Mouse (Mus musculus) brain, adult 2 months (tissue): ENCODE data around the gene Camta1.

Source experiments
- DNase-seq: peaks from one replicate; pipeline ENCODE4 v3.0.0; 2011; ENCODE audit warnings: low read depth, low spot score

Camta1 gene

DNA sequence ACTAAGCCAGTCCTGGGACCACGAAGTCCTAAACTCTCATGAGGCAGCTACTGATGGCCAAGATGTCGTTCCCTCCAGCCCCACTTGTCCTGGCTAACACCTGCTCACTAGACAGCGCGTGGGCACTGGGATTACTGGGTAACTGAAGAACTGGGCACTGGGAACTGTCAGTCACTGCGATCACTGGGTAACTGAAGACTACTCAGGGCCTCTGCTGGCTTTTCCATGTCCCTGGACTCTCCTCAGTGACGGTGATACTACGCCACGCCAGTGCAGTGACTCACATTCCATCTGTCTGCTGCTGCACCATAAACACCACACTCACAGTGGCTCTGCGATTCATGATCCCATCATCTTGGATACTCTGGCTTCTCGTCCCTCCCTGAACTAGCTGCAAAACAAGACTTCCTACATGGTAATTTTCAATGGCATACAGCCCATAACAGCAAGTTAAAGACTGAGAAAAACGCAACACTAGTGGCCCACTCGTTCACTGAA is 81.7 kb downstream of the Camta1 start:
- DNase-seq, result peak; percentile 64

DNA sequence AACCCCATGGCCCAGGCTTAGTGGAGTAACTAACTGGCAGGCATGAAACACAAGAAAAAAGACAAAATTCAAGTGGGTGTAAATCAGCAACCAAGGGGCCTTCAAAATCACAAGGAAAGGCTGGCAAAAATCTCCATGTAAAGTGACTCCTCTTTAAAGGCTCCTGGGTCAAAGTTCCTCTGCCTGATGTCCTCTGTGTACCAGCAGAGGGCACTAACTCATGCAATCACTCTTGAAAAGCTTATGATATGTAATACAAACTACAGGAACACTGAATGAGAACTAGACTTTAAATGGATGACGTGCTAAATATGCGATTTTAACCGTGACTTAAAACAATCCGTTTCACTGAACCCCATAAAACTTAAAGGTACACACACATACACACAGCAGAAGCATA is 83.2 kb downstream of the Camta1 start:
- DNase-seq, result peak; percentile 55

DNA sequence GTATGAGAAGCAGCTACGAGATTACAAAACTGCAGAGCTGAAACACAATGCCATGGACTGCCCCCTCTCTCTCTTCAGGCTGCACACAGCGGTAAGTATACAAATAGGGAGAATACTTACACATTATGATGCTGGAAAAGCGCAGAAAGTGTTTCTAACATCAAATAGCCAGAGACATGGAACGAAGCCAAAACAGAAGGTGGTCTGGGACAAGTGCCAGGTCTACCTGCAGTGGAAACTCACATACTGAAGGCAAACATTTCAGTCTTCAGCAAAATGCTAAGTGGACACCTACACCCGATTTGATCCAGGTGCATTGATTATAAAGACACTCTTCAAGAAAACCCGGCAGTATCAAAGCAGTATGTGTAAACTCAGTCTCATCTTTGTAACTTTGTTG is 84.2 kb downstream of the Camta1 start:
- DNase-seq, result no peak

DNA sequence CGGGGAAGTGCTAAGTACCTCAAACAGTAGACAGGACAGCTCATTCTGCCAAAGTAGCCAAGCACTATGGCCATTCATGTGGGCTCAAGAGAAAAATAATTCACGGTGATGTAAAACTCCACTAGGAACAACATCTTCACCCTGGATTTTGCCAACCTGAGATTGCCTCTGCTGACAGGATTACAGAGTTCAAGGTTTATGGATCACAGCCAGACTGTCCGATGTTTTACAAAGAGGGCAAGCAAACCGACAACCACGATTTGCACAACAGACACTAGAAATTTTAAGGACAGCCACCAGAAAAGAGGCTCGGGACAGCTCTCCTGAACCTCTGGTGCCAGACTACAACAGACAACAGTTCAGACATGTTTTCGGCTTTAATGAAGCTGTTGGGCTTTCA is 86.2 kb downstream of the Camta1 start:
- DNase-seq, result no peak

DNA sequence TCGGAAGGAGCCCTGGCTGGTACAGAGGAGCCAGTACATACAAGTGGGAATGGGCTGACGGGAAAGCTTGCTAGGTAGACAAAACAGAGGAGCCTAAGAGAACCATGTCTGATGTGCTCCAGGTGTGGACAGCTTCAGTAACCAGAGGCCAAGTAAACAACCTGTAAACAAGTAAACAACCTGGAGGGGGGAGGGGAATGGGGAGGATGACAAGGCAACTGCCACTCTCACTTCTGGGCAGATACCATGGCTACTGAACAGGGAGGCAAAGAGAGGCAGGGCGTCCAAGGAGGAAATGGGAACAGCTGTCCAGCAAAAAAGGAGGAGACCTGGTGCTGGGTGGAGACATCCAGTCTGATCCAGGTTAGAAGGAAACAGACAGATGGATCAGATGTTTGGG is 88.0 kb downstream of the Camta1 start:
- DNase-seq, result no peak

DNA sequence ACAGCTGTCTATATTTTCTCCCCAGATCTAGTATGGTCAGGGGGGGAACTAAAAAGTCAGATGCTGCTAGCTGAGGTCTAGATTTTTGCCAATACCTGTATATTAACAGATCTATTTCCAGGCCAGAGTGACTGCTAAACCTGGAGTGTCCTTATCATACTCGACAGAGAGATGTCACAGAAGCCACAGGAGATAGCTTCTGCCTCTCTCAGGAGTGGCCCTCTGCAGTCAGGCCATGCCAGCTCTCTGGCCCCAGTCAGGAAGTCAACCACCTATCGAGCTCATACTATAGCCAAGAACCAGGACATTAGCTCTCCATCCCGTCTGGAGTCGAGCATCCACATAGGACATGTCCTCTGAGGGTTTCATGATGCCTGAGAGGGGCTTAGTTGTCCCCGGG is 88.7 kb downstream of the Camta1 start:
- no peak for DNase-seq

DNA sequence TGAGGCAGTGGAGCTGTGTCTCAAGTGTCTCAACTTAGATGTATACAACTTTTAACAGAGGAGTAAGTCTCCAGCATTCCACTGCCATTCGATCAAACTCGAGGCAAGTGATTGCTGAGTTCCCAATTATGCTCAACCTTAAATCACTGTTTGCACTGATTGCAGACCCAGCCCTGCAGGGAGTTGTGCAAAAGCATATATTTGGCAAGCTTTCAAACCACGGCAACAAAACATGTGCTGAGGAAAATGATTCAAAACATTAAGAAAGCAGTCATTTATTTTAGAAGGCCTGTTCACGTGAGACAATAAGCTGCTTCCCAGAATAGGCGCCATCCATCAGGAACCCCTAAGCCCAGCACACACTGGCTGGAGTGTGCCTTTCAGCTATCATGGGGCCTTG is 91.0 kb downstream of the Camta1 start:
- DNase-seq, result no peak

DNA sequence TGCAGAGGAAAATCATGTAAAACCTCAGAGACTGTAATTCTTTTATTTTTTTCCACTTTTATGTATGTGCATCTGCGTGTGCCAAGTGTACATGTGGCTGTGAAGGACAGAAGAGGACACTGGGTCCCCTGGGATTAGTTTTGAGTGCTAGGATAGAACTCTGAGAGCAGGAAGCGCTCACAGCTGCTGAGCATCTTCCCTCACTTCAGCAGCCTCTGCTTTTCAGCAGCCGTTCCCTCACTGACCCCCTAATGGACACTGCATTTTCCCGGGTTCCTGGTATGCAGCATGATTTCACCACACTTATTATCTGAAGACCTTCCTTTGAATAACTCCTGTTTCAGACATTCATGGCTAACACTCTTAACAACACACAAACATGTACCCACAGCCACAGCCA is 93.9 kb downstream of the Camta1 start:
- no peak for DNase-seq

DNA sequence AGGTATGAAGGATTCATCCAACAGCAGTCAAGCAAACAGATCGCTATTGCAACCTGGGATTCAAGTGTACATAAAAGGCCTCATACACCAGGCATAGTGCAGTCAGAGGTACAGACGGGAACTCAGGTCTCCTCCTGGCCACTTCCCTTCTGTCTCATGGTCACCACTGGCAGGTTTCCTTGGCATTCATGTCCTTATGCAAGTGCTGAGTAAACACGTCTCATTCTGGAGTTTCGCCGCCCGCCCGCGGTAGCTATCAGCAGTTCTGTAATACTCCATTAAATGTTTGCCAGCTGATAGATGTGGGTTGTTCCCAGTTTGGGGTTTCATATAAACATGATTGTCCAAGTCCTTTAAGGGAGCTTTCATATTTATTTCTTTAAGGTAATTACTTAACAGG is 94.3 kb downstream of the Camta1 start:
- DNase-seq, result peak; percentile 52

DNA sequence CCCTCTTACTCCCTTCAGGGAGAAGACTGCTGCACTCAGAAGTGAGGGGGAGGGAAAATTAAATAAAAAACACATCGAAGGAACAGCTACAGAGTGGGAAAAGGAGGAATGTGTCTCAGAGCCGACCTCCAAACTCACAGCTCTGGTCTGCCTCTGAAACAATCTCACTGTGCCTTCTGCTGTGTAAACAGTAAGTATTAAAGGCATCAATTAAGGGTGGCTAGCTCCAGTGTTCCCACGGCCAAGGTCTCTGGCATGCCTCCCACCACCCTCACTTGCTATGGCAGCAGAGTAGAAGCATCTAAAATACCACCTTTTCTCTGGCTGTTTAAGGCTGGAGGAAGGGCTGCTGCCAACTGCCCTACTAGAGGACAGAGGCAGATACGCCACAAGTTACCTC is 96.3 kb downstream of the Camta1 start:
- peak; percentile 64 for DNase-seq

DNA sequence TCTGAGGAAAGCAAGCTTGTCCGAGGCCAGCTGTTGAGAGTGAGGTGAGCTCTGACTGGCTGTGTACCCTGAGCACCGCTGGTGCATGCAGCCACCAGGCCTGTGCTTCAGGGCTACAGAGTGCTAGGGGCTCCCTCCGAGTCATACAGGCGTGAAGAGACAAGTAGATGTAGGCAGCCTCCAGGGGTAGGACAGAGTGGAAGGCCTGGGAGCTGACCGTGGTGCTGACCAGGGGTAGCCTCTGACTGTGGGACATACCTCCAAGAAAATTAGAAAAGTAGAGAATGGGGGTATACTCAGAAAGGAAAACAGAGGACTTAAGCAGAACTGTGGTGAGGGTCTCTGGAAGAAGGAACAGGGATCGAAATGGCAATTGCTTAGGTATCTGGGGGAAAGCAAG is 97.7 kb downstream of the Camta1 start:
- no peak for DNase-seq

DNA sequence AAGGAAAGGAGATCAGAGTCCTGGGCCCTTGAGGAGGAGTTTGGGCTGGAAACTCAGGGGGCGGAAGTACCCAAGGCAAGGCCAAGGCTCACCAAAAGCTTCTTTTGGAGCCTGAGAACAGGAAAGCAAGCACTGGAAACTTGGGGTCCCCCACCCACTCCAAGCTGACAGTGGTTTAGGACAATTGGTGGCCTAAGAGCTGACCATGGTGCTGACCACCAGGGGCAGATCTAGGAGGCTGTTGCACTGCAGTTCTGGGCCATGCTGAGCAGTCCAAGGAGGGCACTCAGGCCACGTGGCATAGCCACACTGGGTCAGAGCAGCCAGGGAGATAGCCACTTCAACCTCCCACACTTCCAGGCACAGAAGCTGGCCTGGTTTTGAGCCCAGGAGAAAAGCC is 102.6 kb downstream of the Camta1 start:
- DNase-seq, result no peak

DNA sequence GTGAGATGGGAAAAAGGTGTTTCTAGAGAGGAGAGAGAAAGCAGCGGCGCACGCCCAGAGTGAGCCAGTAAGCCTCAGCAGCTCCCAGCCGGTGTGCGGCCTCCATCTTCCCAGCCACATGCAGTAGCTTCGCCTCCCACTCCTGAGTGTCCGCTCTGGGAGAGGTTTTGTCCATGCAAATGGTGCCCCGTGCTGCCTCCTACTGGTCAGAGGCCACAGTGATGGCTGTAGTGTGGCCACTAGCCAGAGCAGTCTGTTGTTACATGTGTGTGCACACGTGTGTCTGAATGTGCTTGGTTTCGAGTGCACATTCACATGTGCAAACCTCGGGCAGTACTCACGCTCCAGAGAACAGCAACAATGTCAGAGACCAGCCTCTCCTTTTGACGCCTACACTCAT is 103.3 kb downstream of the Camta1 start:
- no peak for DNase-seq

DNA sequence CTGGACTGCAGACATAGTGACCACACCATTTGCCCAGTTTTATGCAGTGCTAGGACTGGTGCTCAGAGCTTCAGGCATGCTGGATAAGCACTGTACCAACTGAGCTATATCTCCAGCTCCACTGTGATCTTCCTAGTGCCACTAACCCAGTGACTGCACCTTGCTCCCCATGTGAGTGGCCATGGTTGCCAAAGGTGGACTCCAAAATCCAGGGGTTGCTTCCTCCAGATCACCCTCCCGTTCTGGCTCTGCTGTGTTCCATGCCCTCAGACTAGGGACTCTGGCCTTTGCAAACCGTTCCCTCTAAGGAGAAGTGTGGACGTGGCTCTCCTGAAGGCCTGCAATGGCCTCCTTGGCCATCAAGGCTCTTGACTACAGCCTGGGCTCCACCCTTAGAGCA is 104.4 kb downstream of the Camta1 start:
- DNase-seq, result no peak

DNA sequence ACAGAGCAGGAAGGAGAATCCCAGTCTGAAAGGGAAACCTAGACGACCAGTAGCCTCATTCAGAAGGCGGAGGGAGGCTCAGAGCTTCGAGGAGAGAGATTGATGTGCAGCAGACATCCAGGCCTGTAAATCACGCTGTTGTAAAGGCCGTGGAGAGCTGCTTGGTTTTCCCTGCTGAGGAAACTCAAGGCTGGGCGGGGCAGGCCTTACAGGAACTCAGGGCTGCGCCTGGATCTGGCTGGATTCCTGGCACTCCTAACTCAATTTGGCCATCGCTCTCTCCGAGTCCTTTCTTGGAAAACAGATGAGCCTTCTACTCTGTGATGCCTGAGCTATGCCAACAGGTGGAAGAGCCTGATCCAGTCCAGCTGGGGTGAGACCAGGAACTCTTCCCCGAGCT is 105.3 kb downstream of the Camta1 start:
- no peak for DNase-seq

DNA sequence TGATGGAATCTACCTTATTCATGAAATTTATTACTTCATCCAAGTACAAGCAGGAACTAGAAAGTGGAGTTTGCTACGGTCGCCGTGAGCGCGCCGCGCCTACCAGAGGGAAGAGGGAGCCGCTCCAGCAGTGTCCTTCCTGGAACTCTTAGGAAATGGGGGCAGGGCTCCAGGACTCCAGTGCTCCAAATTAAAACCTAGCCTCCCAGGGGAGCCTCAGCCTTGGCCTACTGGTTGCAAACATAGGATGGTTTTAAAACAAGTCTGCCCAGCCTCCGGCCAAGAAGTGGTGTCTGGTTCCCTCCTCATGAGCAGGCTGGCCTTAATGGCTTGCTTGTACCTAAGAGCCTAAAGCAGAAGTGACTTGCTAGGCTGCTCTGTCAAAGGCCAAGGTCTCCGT is 108.4 kb downstream of the Camta1 start:
- no peak for DNase-seq

DNA sequence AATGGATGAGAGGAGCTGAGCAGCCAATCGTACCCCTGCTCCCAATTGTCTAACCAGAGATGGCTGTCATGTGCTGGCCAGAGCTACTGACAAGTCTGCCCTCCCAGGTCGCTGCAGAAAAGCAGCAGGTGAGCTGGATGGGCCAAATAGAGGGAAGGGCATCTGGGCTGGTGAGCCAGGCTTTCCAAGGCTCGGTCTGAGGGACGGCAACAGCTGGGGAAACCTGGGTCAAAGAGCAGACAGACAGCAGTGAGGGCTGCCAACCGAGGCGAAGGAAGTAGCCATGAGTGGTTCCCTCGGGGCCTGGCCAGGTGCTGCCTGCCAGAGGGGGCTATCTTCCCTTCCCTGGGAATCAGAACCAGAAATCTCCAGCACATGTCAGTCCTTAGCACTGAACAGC is 109.1 kb downstream of the Camta1 start:
- DNase-seq, result no peak

DNA sequence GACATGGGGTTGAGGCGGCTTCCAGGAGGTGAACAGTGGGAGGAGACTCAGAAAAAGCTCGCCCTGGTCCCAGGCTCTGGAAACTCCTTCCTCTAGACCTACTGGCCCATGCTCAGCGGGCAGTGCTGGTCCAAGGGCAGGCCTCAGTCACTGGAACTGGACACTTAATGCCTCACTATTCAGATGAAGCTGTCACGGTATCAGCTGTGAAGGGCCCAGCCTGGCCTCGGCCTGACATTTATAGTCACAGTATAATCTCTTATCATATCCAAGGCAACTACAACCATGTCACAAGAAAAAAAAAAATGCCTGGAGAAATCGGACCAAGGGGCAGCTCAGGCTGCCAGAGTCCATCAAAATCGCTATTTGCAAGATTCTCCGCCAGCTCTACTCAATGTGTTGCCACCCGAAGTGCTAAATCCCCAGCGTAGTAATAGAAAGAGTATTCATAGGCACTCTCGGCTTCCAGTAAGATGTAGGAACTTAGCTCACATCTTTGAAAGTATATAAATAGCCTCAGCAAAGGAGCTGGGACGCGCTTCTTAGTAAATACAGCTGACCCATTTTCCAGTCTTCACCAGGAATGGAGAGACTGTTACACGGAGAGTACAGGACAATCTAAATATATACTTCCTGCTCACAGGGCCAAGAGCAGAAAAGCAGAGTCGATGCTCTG is 110.3 kb downstream of the Camta1 start:
- DNase-seq, result peak; percentile 80

DNA sequence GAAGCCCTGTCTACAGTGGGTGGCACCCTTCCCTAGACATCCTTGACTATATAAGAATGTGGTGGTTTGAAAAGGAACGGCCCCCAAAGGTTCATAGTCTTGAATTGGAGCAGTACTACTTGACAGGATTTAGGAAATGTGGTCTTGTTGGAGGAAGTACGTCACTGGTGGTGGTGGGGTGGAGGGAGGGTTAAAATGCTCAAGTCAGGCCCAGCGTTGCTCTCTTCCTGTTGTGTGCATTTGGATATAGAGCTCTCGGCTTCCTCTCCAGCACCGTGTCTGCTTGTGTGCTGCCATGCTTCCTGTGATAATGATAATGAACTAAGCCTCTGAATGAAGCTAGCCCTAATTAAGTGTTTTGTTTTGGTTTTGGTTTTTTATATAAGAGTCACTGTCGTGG is 114.0 kb downstream of the Camta1 start:
- no peak for DNase-seq

DNA sequence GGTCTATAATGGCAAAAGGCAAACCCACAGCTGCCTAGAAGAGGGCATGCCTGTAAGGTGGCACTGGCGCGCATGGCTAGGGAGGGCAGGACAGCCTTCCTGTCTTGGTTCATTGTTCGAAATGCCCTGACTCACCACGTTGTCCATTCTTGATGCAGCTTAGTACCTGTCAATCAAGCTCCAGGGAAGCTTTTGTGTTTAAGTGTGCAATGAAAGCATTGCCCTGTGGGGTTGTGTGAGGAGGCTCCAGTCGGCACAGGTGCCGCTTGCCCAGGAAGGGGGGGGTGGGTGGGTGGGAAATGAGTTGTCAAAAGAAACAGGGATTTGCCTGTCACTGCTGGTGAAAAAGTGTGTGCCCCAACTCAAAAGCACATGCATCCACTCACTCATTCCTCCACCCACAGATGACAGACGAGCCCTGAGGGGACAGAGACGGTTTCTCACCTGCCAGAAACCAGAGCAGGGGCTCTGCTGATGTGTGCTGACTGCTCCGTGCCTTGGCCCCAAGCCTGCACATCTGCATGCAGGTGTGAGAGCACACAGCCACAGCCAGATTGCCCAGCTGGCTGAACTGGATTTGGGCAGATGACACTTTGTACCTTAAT is 115.6 kb downstream of the Camta1 start:
- no peak for DNase-seq

DNA sequence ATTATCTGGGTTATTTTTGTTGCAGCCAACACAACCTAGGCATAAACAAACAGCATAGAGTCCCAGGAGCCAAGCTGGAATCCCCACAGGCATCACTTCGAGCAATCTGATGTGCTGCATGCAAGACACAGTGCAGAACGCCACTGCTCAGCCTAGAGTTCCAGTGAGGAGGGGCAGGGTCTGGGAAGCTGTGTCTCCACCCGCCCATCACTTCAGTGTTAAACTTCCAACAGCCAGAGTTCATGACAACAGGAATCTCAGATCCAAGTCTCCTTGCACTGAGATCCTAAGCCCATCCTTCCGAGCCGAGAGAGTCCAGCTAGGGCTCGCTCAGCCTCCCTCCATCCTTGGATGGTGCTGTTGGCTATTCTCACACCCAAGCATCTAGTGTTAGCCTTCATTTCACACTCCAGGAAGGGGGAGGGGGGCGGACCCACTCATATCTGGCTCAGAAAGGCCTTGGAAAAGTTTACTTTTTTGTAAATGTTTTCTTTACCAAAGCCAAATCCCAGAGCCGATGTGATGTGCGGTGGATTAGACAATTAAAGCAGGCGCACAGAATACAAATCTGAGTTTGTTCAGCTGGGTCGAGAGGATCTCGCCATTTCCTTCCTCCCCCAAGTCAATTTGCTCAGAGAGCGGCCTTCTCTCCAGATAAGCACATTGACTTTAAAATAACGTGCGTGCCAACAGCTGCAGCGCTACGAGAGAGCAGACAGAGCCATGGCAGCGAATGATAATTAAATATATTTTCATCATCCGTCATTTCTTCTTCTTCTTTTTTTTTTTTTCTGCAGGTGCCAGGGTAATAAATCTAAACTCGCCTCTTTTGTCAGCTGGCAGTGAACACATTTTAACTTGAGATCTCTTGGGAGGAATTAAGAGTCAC is 120.2 kb downstream of the Camta1 start:
- DNase-seq, result no peak

DNA sequence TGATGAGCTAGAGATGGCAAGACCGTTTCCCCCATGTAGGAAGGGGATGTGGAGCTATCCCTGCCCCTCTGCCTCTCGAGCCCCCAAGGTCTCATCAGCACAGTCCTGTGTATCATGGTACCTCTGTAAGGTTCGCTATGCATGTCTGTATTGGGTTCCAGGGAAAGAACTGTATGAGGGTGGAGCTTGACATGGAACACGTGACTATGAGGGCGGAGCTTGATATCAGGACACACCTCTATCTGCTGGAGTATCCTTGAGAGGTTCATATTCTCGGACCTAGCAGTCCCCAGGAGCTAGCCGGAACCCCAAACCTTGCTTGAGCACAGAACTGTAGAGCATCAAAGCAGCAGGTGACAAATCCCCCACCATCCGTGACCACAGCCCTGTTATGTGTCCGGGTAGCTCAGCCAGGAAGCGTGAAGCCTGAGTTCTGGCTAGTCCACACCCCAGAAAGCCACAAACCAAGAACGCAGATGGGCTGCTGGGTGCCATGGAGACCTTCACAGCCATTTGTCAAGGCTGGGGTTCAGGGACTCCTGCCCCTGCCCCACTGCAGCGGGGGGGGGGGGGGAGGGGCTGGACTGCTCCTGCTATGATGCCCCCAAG is 122.2 kb downstream of the Camta1 start:
- no peak for DNase-seq
